Mouse (Mus musculus): ENCODE data around the gene Zfyve9. TPM values are rescaled to one million over a fixed set of nuclear protein-coding genes. Genes with fewer than 3 reads are reported as not detected.

Zfyve9 gene
- total and polyA plus RNA-seq, 3 experiments: 0.16 TPM; not detected in 2

GRCm38 (mm10) chr4:108619165-108619564, 161.4 kb downstream of the Zfyve9 start:
- Histone ChIP-seq H3K27me3 (ENCODE audit: insufficient read depth, low read length) (no peaks in the 10 kb centered on the region), H3K36me3 (replicated peaks) (peaks cover 63% of the 10 kb centered on the region), H3K4me1 (ENCODE audit: insufficient read depth, low read depth, low read length) (peaks cover 45% of the 10 kb centered on the region), H3K4me3 (ENCODE audit: low read depth, low read length) (peak overlapping the region; percentile 73), H3K9me3 (replicated peaks) (no peaks in the 10 kb centered on the region)
- DNase-seq (ENCODE audit: low spot score) (no peak), ATAC-seq (ENCODE audit: extremely low read depth, insufficient number of reproducible peaks, low FRiP score, poor library complexity, severe bottlenecking) (no peak)
- no peak for TF ChIP-seq GATA1 (IDR thresholded peaks at IDR 0.05; ENCODE audit: borderline replicate concordance, low read length)
- no peak for TF ChIP-seq TAL1 (conservative IDR thresholded peaks at IDR 0.05; ENCODE audit: low read depth, low read length)
- TF ChIP-seq CTCF (IDR thresholded peaks at IDR 0.05; ENCODE audit: low read depth, low read length): no peak
- no peak for TF ChIP-seq GATA2 (IDR thresholded peaks at IDR 0.05; ENCODE audit: borderline replicate concordance, low read depth, low read length)
- TF ChIP-seq POLR2AphosphoS5 (IDR thresholded peaks at IDR 0.05; ENCODE audit: insufficient replicate concordance, low read depth, low read length): no peak

- Histone ChIP-seq H3K27me3 (ENCODE audit: insufficient read depth, low read length) (no peaks in the 10 kb centered on the region), H3K36me3 (replicated peaks) (peaks cover 62% of the 10 kb centered on the region), H3K4me3 (ENCODE audit: low read depth, low read length) (no peak overlapping the region), H3K4me1 (ENCODE audit: insufficient read depth, low read depth, low read length) (peaks cover 39% of the 10 kb centered on the region), H3K9me3 (replicated peaks) (no peaks in the 10 kb centered on the region)
- no peak for TF ChIP-seq TAL1 (conservative IDR thresholded peaks at IDR 0.05; ENCODE audit: low read depth, low read length)
- no peak for TF ChIP-seq GATA1 (IDR thresholded peaks at IDR 0.05; ENCODE audit: borderline replicate concordance, low read length)
- TF ChIP-seq POLR2AphosphoS5 (IDR thresholded peaks at IDR 0.05; ENCODE audit: insufficient replicate concordance, low read depth, low read length): no peak
- no peak for TF ChIP-seq GATA2 (IDR thresholded peaks at IDR 0.05; ENCODE audit: borderline replicate concordance, low read depth, low read length)
- TF ChIP-seq CTCF (IDR thresholded peaks at IDR 0.05; ENCODE audit: low read depth, low read length): no peak
- ATAC-seq (ENCODE audit: extremely low read depth, insufficient number of reproducible peaks, low FRiP score, poor library complexity, severe bottlenecking): no peak
- no peak for DNase-seq (ENCODE audit: low spot score)
Measured at GRCm38 (mm10) chr4:108618586-108618985, 162.0 kb downstream of the Zfyve9 start.

- Histone ChIP-seq H3K4me1 (ENCODE audit: insufficient read depth, low read depth, low read length) (no peaks in the 10 kb centered on the region), H3K36me3 (replicated peaks) (peaks cover 87% of the 10 kb centered on the region), H3K27me3 (ENCODE audit: insufficient read depth, low read length) (no peaks in the 10 kb centered on the region), H3K4me3 (ENCODE audit: low read depth, low read length) (no peak overlapping the region), H3K9me3 (replicated peaks) (no peaks in the 10 kb centered on the region)
- DNase-seq (ENCODE audit: low spot score) (no peak), ATAC-seq (ENCODE audit: extremely low read depth, insufficient number of reproducible peaks, low FRiP score, poor library complexity, severe bottlenecking) (no peak)
- no peak for TF ChIP-seq GATA1 (IDR thresholded peaks at IDR 0.05; ENCODE audit: borderline replicate concordance, low read length)
- no peak for TF ChIP-seq CTCF (IDR thresholded peaks at IDR 0.05; ENCODE audit: low read depth, low read length)
- TF ChIP-seq TAL1 (conservative IDR thresholded peaks at IDR 0.05; ENCODE audit: low read depth, low read length): no peak
- no peak for TF ChIP-seq POLR2AphosphoS5 (IDR thresholded peaks at IDR 0.05; ENCODE audit: insufficient replicate concordance, low read depth, low read length)
- TF ChIP-seq GATA2 (IDR thresholded peaks at IDR 0.05; ENCODE audit: borderline replicate concordance, low read depth, low read length): no peak
Measured at GRCm38 (mm10) chr4:108610935-108611334, 169.7 kb downstream of the Zfyve9 start.

GRCm38 (mm10) chr4:108608651-108609050, 171.9 kb downstream of the Zfyve9 start:
- Histone ChIP-seq H3K27me3 (ENCODE audit: insufficient read depth, low read length) (no peaks in the 10 kb centered on the region), H3K4me3 (ENCODE audit: low read depth, low read length) (no peak overlapping the region), H3K9me3 (replicated peaks) (no peaks in the 10 kb centered on the region), H3K4me1 (ENCODE audit: insufficient read depth, low read depth, low read length) (no peaks in the 10 kb centered on the region), H3K36me3 (replicated peaks) (peaks cover 89% of the 10 kb centered on the region)
- DNase-seq (ENCODE audit: low spot score): no peak
- TF ChIP-seq CTCF (IDR thresholded peaks at IDR 0.05; ENCODE audit: low read depth, low read length) (no peak), GATA2 (IDR thresholded peaks at IDR 0.05; ENCODE audit: borderline replicate concordance, low read depth, low read length) (no peak), TAL1 (conservative IDR thresholded peaks at IDR 0.05; ENCODE audit: low read depth, low read length) (no peak), GATA1 (IDR thresholded peaks at IDR 0.05; ENCODE audit: borderline replicate concordance, low read length) (no peak), POLR2AphosphoS5 (IDR thresholded peaks at IDR 0.05; ENCODE audit: insufficient replicate concordance, low read depth, low read length) (no peak)
- ATAC-seq (ENCODE audit: extremely low read depth, insufficient number of reproducible peaks, low FRiP score, poor library complexity, severe bottlenecking): no peak

GRCm38 (mm10) chr4:108601870-108602269, 178.7 kb downstream of the Zfyve9 start:
- Histone ChIP-seq H3K9me3 (replicated peaks) (no peaks in the 10 kb centered on the region), H3K4me1 (ENCODE audit: insufficient read depth, low read depth, low read length) (no peaks in the 10 kb centered on the region), H3K4me3 (ENCODE audit: low read depth, low read length) (no peak overlapping the region), H3K27me3 (ENCODE audit: insufficient read depth, low read length) (no peaks in the 10 kb centered on the region), H3K36me3 (replicated peaks) (peaks cover 84% of the 10 kb centered on the region)
- TF ChIP-seq TAL1 (conservative IDR thresholded peaks at IDR 0.05; ENCODE audit: low read depth, low read length) (no peak), GATA1 (IDR thresholded peaks at IDR 0.05; ENCODE audit: borderline replicate concordance, low read length) (no peak), POLR2AphosphoS5 (IDR thresholded peaks at IDR 0.05; ENCODE audit: insufficient replicate concordance, low read depth, low read length) (no peak), CTCF (IDR thresholded peaks at IDR 0.05; ENCODE audit: low read depth, low read length) (no peak), GATA2 (IDR thresholded peaks at IDR 0.05; ENCODE audit: borderline replicate concordance, low read depth, low read length) (no peak)
- no peak for DNase-seq (ENCODE audit: low spot score)
- no peak for ATAC-seq (ENCODE audit: extremely low read depth, insufficient number of reproducible peaks, low FRiP score, poor library complexity, severe bottlenecking)

- DNase-seq (ENCODE audit: low spot score): no peak
- no peaks in the 10 kb centered on the region for H3K4me1 ChIP-seq (ENCODE audit: insufficient read depth, low read depth, low read length)
- TF ChIP-seq TAL1 (conservative IDR thresholded peaks at IDR 0.05; ENCODE audit: low read depth, low read length) (no peak), GATA2 (IDR thresholded peaks at IDR 0.05; ENCODE audit: borderline replicate concordance, low read depth, low read length) (no peak), GATA1 (IDR thresholded peaks at IDR 0.05; ENCODE audit: borderline replicate concordance, low read length) (no peak), CTCF (IDR thresholded peaks at IDR 0.05; ENCODE audit: low read depth, low read length) (no peak), POLR2AphosphoS5 (IDR thresholded peaks at IDR 0.05; ENCODE audit: insufficient replicate concordance, low read depth, low read length) (no peak)
- H3K9me3 ChIP-seq (replicated peaks): no peaks in the 10 kb centered on the region
- no peaks in the 10 kb centered on the region for H3K27me3 ChIP-seq (ENCODE audit: insufficient read depth, low read length)
- H3K4me3 ChIP-seq (ENCODE audit: low read depth, low read length): no peak overlapping the region
- no peak for ATAC-seq (ENCODE audit: extremely low read depth, insufficient number of reproducible peaks, low FRiP score, poor library complexity, severe bottlenecking)
- peaks cover 83% of the 10 kb centered on the region for H3K36me3 ChIP-seq (replicated peaks)
Measured at GRCm38 (mm10) chr4:108598306-108598705, 182.3 kb downstream of the Zfyve9 start.
